Mouse (Mus musculus): ENCODE measurements at regions not wholly inside any gene's neighbourhood (a gene's known extent, or its start where the extent isn't known, plus 50 kb on each side); places are given as distances from the start of the nearest gene placed in this dataset.

- DNase-seq (ENCODE audit: low read depth, low spot score) = no peak
- H3K4me3 ChIP-seq (ENCODE audit: control insufficient read depth in 1 of 2, insufficient read depth in 1 of 2, low read depth in 2 of 2, low read length in 2 of 2) = no peak overlapping the region
- H3K27ac ChIP-seq (ENCODE audit: control insufficient read depth, low read depth, low read length) = no peak overlapping the region
- no peaks in the 10 kb centered on the region for H3K4me1 ChIP-seq (ENCODE audit: control insufficient read depth in 1 of 2, insufficient read depth in 2 of 2, low read length in 2 of 2)
- no peak overlapping the region for H3K9ac ChIP-seq (ENCODE audit: control insufficient read depth, low read depth, low read length, poor library complexity, severe bottlenecking)
- no peak for TF ChIP-seq MEF2A (IDR thresholded peaks at IDR 0.05; ENCODE audit: extremely low read depth, insufficient replicate concordance, low read depth, low read length, poor library complexity, severe bottlenecking)
- no peak for TF ChIP-seq ELF1 (IDR thresholded peaks at IDR 0.05; ENCODE audit: low read depth, low read length)
- TF ChIP-seq UBTF (IDR thresholded peaks at IDR 0.05; ENCODE audit: borderline replicate concordance, insufficient read depth, low read depth, low read length) = no peak
- no peak for TF ChIP-seq JUND (IDR thresholded peaks at IDR 0.05; ENCODE audit: low read depth, low read length)
- no peak for TF ChIP-seq E2F4 (IDR thresholded peaks at IDR 0.05; ENCODE audit: borderline replicate concordance, low read depth, low read length)
- no peak for TF ChIP-seq MAZ (IDR thresholded peaks at IDR 0.05; ENCODE audit: low read depth, low read length)
- no peak for TF ChIP-seq KAT2A (conservative IDR thresholded peaks at IDR 0.05; ENCODE audit: low read depth, low read length)
- TF ChIP-seq TAL1 (IDR thresholded peaks at IDR 0.05; ENCODE audit: low read length) = no peak
- TF ChIP-seq NRF1 (IDR thresholded peaks at IDR 0.05; ENCODE audit: insufficient read depth, low read depth, low read length, poor library complexity, severe bottlenecking) = no peak
- no peak for TF ChIP-seq EP300 (IDR thresholded peaks at IDR 0.05; ENCODE audit: low read depth in 1 of 2, low read length in 2 of 2)
- no peak for TF ChIP-seq HCFC1 (IDR thresholded peaks at IDR 0.05; ENCODE audit: low read depth, low read length)
- TF ChIP-seq NELFE (IDR thresholded peaks at IDR 0.05; ENCODE audit: low read depth, low read length) = no peak
- H3K27me3 ChIP-seq (ENCODE audit: control insufficient read depth in 1 of 2, insufficient read depth in 2 of 2, low read length in 2 of 2) = no peaks in the 10 kb centered on the region
- no peaks in the 10 kb centered on the region for H3K36me3 ChIP-seq (ENCODE audit: control insufficient read depth in 1 of 2, insufficient read depth in 2 of 2, low read length in 2 of 2)
- H3K9me3 ChIP-seq (replicated peaks; ENCODE audit: insufficient read depth, low read length) = no peaks in the 10 kb centered on the region
- no peaks in the 10 kb centered on the region for H3K79me2 ChIP-seq (ENCODE audit: control insufficient read depth, insufficient read depth, low read length, poor library complexity)
These were observed 136.7 kb downstream of the Cartpt start for GRCm38 (mm10) chr13:99764097-99764714.

GRCm38 (mm10) chr13:99761843-99762242, 139.0 kb downstream of the Cartpt start:
- DNase-seq (ENCODE audit: low read depth, low spot score) = no peak
- no peaks in the 10 kb centered on the region for H3K9me3 ChIP-seq (replicated peaks; ENCODE audit: insufficient read depth, low read length)
- H3K27ac ChIP-seq (ENCODE audit: control insufficient read depth, low read depth, low read length) = no peak overlapping the region
- no peaks in the 10 kb centered on the region for H3K27me3 ChIP-seq (ENCODE audit: control insufficient read depth in 1 of 2, insufficient read depth in 2 of 2, low read length in 2 of 2)
- no peak overlapping the region for H3K9ac ChIP-seq (ENCODE audit: control insufficient read depth, low read depth, low read length, poor library complexity, severe bottlenecking)
- H3K79me2 ChIP-seq (ENCODE audit: control insufficient read depth, insufficient read depth, low read length, poor library complexity) = no peaks in the 10 kb centered on the region
- no peaks in the 10 kb centered on the region for H3K4me1 ChIP-seq (ENCODE audit: control insufficient read depth in 1 of 2, insufficient read depth in 2 of 2, low read length in 2 of 2)
- TF ChIP-seq GATA1 (IDR thresholded peaks at IDR 0.05; ENCODE audit: low read depth, low read length) = no peak
- H3K36me3 ChIP-seq (ENCODE audit: control insufficient read depth in 1 of 2, insufficient read depth in 2 of 2, low read length in 2 of 2) = no peaks in the 10 kb centered on the region
- no peak overlapping the region for H3K4me3 ChIP-seq (ENCODE audit: control insufficient read depth in 1 of 2, insufficient read depth in 1 of 2, low read depth in 2 of 2, low read length in 2 of 2)

GRCm38 (mm10) chr13:99761423-99761822, 139.5 kb downstream of the Cartpt start:
- DNase-seq (ENCODE audit: low read depth, low spot score) = no peak
- Histone ChIP-seq H3K79me2 (ENCODE audit: control insufficient read depth, insufficient read depth, low read length, poor library complexity) (no peaks in the 10 kb centered on the region), H3K9ac (ENCODE audit: control insufficient read depth, low read depth, low read length, poor library complexity, severe bottlenecking) (no peak overlapping the region), H3K36me3 (ENCODE audit: control insufficient read depth in 1 of 2, insufficient read depth in 2 of 2, low read length in 2 of 2) (no peaks in the 10 kb centered on the region), H3K4me3 (ENCODE audit: control insufficient read depth in 1 of 2, insufficient read depth in 1 of 2, low read depth in 2 of 2, low read length in 2 of 2) (no peak overlapping the region), H3K27me3 (ENCODE audit: control insufficient read depth in 1 of 2, insufficient read depth in 2 of 2, low read length in 2 of 2) (no peaks in the 10 kb centered on the region), H3K27ac (ENCODE audit: control insufficient read depth, low read depth, low read length) (no peak overlapping the region), H3K9me3 (replicated peaks; ENCODE audit: insufficient read depth, low read length) (no peaks in the 10 kb centered on the region), H3K4me1 (ENCODE audit: control insufficient read depth in 1 of 2, insufficient read depth in 2 of 2, low read length in 2 of 2) (no peaks in the 10 kb centered on the region)
- no peak for TF ChIP-seq ETS1 (IDR thresholded peaks at IDR 0.05; ENCODE audit: low read depth, low read length)
- TF ChIP-seq TBP (IDR thresholded peaks at IDR 0.05; ENCODE audit: low read depth, low read length) = no peak
- no peak for TF ChIP-seq SMC3 (IDR thresholded peaks at IDR 0.05; ENCODE audit: low read depth, low read length)
- no peak for TF ChIP-seq ZKSCAN1 (IDR thresholded peaks at IDR 0.05; ENCODE audit: low read depth, low read length)
- no peak for TF ChIP-seq USF2 (IDR thresholded peaks at IDR 0.05; ENCODE audit: borderline replicate concordance in 1 of 2, insufficient read depth in 1 of 2, low read depth in 1 of 2, low read length in 2 of 2)
- TF ChIP-seq RAD21 (IDR thresholded peaks at IDR 0.05; ENCODE audit: low read depth, low read length) = no peak
- no peak for TF ChIP-seq ZMIZ1 (IDR thresholded peaks at IDR 0.05; ENCODE audit: low read depth, low read length)
- TF ChIP-seq NELFE (IDR thresholded peaks at IDR 0.05; ENCODE audit: low read depth, low read length) = no peak
- TF ChIP-seq MAFK (IDR thresholded peaks at IDR 0.05; ENCODE audit: borderline replicate concordance, low read depth, low read length) = no peak
- TF ChIP-seq MYC (IDR thresholded peaks at IDR 0.05; ENCODE audit: low read depth, low read length) = no peak
- TF ChIP-seq SIN3A (IDR thresholded peaks at IDR 0.05; ENCODE audit: low read length) = no peak
- no peak for TF ChIP-seq MAZ (IDR thresholded peaks at IDR 0.05; ENCODE audit: low read depth, low read length)
- no peak for TF ChIP-seq KAT2A (conservative IDR thresholded peaks at IDR 0.05; ENCODE audit: low read depth, low read length)
- no peak for TF ChIP-seq NRF1 (IDR thresholded peaks at IDR 0.05; ENCODE audit: insufficient read depth, low read depth, low read length, poor library complexity, severe bottlenecking)
- no peak for TF ChIP-seq BHLHE40 (IDR thresholded peaks at IDR 0.05; ENCODE audit: borderline replicate concordance, low read depth, low read length)
- TF ChIP-seq RCOR1 (IDR thresholded peaks at IDR 0.05; ENCODE audit: low read depth, low read length) = no peak
